Mouse (Mus musculus) heart, adult 2 months (tissue): ENCODE data around the gene Ubl7. TPM values are rescaled to one million over a fixed set of nuclear protein-coding genes. Genes with fewer than 3 reads are reported as not detected.

Experiments used
- DNase-seq, 2 experiments: peaks; one replicate each; pipeline ENCODE4 v3.0.0; 2021
- H3K27ac ChIP-seq: fragments of 200-600 bp; 2 replicates; pipeline ENCODE4 v1.8.1; 2022
- H3K27me3 ChIP-seq: fragments of 200-500 bp; 2 replicates; pipeline ENCODE4 v1.6.1; 2012; ENCODE audit warnings: mild to moderate bottlenecking, low read length, inconsistent platforms, mixed read lengths; ENCODE audit not compliant: control insufficient read depth, insufficient read depth
- H3K36me3 ChIP-seq: fragments of 200-500 bp; 2 replicates; pipeline ENCODE4 v1.6.1; 2012; ENCODE audit warnings: low read length, inconsistent platforms; ENCODE audit not compliant: control insufficient read depth, insufficient read depth
- H3K4me1 ChIP-seq: fragments of 200-500 bp; 2 replicates; pipeline ENCODE4 v1.6.1; 2011; ENCODE audit warnings: low read length; ENCODE audit not compliant: control insufficient read depth, insufficient read depth
- H3K4me3 ChIP-seq: fragments of 200-600 bp; 2 replicates; pipeline ENCODE4 v1.8.1; 2022
- H3K79me2 ChIP-seq: fragments of 200-500 bp; replicated peaks from 2 replicates; pipeline ENCODE4 v1.6.1; 2012; ENCODE audit warnings: mild to moderate bottlenecking, inconsistent platforms, low read length, moderate library complexity, mixed read lengths; ENCODE audit not compliant: control insufficient read depth, insufficient read depth
- H3K9ac ChIP-seq: fragments of 200-500 bp; 2 replicates; pipeline ENCODE4 v1.6.1; 2012; ENCODE audit warnings: low read depth, mild to moderate bottlenecking, control low read depth, inconsistent platforms, low read length, mixed read lengths
- CTCF ChIP-seq: fragments of 200-600 bp; IDR thresholded peaks from 2 replicates; pipeline ENCODE4 v1.8.1; 2022; ENCODE audit warnings: antibody characterized with exemption, mild to moderate bottlenecking, moderate library complexity
- EP300 ChIP-seq: fragments of 200-500 bp; IDR thresholded peaks from 2 replicates; pipeline ENCODE4 v1.6.1; 2011; ENCODE audit warnings: low read depth, low read length, control low read depth; ENCODE audit not compliant: insufficient read depth
- POLR2A ChIP-seq: fragments of 200-500 bp; IDR thresholded peaks from 2 replicates; pipeline ENCODE4 v1.6.1; 2011; ENCODE audit warnings: mild to moderate bottlenecking, low read depth, low read length, control low read depth; ENCODE audit not compliant: insufficient read depth
- WGBS: fragments of 180-500 bp; shearing (Covaris S2); methylation state at CpG from one replicate; pipeline ENCODE4 v1.1.7; 2018; 5-methylcytosine and 5-hydroxymethylcytosine counted together
- intact Hi-C: fragments of 180-260 bp; cut with DNase I; formaldehyde crosslinking; loops from one replicate; pipeline ENCODE4 v1.15.1; 2025
- long read RNA-seq: library from polyadenylated mRNA; stranded (forward); transcript quantifications from one replicate; pipeline ENCODE4 v2.0.0, GENCODE M21; 2021
- polyA plus RNA-seq: library from polyadenylated mRNA; depleted of rRNA; stranded (reverse); fragments of >200 nt; gene quantifications from 2 replicates; pipeline ENCODE4 v1.2.3, GENCODE M21; 2012; rRNA removed
- total RNA-seq, 2 experiments: library from RNA; stranded (reverse); gene quantifications; 2 replicates each; pipeline ENCODE4 v1.2.3; 2021

Gene Ubl7
- total RNA-seq (10 to 100 TPM; 75.2 to 83.2 TPM), polyA plus RNA-seq (139 and 142 TPM in 2 replicates)
- long read RNA-seq, transcript Ubl7-201 (11 exons, 1,364 nt): major isoform, 41 of 100 reads
- long read RNA-seq, transcript Ubl7-209 (11 exons, 1,319 nt): minor isoform, 19 of 100 reads
- long read RNA-seq, partial matches to known transcripts: 15 of 100 reads
- long read RNA-seq, other reads (novel, unspliced or antisense): 23 of 100 reads

DNA sequence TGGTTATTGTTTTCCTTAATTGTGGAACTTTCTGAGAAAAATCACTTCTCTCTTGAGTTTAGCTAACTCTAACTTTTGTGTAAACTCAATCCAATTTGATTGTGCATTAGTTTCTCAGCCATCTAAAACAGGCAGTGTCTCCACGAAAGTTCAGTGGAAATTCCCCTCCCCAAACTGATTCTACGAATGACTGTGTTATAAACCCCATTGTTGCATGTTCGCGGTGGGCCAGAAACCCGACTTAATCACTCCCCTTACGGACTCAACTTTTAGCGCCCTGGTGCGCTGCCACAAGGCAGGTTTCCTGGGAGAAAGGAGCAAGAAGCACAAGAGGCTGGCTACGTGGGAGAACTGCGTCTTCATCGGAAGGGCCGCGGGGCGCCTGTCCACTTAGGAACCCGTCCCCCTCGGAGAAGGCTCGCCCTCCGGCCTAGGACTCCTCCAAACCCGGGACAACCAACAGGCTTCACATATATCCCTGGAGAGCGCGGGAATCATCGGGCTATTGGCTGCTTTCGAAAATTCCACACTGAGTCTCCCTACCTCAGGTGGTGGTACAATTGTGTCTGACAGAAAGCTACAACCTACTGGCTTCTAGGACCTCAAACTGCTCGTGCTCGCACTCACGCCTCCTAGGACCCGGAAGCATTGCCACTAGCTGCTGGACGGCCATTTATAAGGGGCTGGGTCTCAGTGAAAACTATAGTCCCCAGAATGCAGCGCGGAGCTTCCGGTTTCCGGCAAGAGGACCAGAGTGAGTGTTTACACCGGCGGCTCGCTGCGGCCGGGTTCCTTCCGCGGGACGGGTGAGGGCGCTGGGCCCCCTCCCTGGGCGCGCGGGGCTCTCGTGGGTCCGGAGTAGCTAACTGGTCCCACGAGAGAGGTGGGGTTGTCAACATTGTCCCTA is at the start of gene Ubl7:
Gene Ubl7, plus strand, starts transcription at position 726 of the 907 bp plus-strand sequence.
- peak; percentile 91 to 94 for DNase-seq
- intact Hi-C loops: loop anchor here (2.0 kb wide), 3 partner anchors 24 to 146 kb away; partner anchors contain the start of genes Arid3b and Clk3
- Histone ChIP-seq H3K36me3 (peaks cover 4% of the 10 kb centered on the region), H3K4me1 (peaks cover 5% of the 10 kb centered on the region; the same call in 1 of the 2 replicates), H3K4me3 (peak within 1 kb of the TSS; percentile 78), H3K79me2 (no peaks in the 10 kb centered on the region), H3K27me3 (no peaks in the 10 kb centered on the region), H3K27ac (peak within 1 kb of the TSS; percentile 83), H3K9ac (peak within 1 kb of the TSS; percentile 92)
- 2% methylated on average over 47 of the region's 47 CpGs for WGBS
- TF ChIP-seq EP300: 0 out of 2 replicates have a peak, but pooled peaks have one; percentile 72
- TF ChIP-seq CTCF: peak; percentile 26; the same call in 1 of the 2 replicates
- TF ChIP-seq POLR2A: peak; percentile 93

DNA sequence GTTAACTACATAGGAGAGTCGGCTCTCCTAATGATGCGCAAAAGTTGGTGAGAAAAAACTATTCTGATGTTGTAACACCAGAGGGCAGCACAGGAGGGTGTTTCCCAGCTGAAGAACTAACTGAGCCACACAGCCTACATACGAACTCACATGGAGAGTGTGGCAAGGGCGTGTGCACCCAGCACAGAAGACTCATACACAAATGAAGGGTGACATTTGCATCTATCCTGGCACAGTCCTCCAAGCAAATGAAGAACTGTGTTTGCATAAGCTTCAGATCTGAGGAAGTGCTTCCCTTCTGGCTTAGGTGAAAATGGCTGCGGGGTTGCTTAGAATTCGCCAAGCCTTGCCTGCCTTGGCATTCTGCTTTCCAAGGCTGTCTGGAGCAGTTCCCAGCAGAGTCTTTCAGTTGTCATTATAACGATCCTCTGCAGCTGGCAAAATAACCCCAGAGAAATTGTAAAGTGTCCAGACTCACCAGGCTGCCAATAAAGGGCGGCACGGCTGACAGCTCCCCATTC is 48.8 kb upstream of the Ubl7 start:
- Histone ChIP-seq H3K9ac (no peak overlapping the region), H3K79me2 (no peaks in the 10 kb centered on the region), H3K4me3 (no peak overlapping the region), H3K27me3 (no peaks in the 10 kb centered on the region), H3K36me3 (no peaks in the 10 kb centered on the region), H3K4me1 (peaks cover 1% of the 10 kb centered on the region; the same call in 1 of the 2 replicates), H3K27ac (no peak overlapping the region)
- WGBS: 30% methylated on average over 9 of the region's 9 CpGs
- TF ChIP-seq POLR2A (no peak), CTCF (peak; percentile 77), EP300 (0 out of 2 replicates have a peak, but pooled peaks have one; percentile 37)
- peak; percentile 31 to 40 for DNase-seq
- intact Hi-C loops: loop anchor here (1.0 to 10.0 kb wide), 3 partner anchors 75 to 1173 kb away; partner anchors contain the start of gene Neo1

DNA sequence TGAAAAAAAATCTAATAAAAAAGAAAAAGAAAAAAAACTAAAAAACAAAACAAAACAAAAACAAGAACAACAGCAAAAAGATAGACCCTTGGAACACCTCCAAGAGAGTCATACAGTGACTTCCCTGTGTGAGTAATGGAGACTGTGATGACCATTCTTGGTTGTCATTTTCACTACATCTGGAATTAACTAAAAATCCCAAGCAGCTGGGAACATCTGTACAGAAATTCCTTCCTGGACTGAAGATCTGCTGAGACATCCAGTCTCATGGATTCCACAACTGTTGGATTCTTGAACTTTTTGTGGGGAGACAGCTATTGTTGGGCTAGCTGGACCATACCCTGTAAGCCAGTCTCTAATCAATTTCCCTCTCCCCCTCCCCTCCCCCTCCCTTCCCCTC is 46.4 kb upstream of the Ubl7 start:
- intact Hi-C loops: loop anchor here (5.0 to 10.0 kb wide), 2 partner anchors 73 to 1170 kb away; partner anchors contain the start of gene Neo1
- Histone ChIP-seq H3K27ac (no peak overlapping the region), H3K27me3 (no peaks in the 10 kb centered on the region), H3K79me2 (no peaks in the 10 kb centered on the region), H3K4me3 (no peak overlapping the region), H3K9ac (no peak overlapping the region), H3K36me3 (no peaks in the 10 kb centered on the region), H3K4me1 (peaks cover 1% of the 10 kb centered on the region; the same call in 1 of the 2 replicates)
- DNase-seq: no peak
- TF ChIP-seq CTCF (no peak), EP300 (no peak), POLR2A (no peak)

DNA sequence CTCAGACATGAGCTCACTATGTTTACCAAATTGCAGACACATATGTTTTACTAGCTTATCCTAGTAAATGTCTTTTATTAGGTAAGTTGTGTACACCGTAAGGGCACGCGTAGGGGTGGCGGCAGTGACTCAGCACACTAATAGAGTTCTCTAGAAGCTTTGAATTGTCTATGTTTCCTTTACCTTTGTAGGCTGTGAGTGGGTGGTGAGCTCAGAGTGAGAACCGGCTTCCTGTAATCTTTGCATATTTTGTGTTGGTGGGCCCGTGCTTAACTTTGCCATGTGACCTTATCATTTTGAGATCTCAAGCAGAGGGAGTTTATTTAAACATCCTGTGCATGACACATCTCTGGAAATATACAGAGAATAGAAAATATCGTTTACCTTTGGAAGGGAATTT is 44.2 kb upstream of the Ubl7 start:
- 40% methylated on average over 7 of the region's 7 CpGs for WGBS
- intact Hi-C loops: loop anchor here (10.0 kb wide), 1 partner anchor 1168 kb away; the partner anchor contains the start of gene Neo1
- no peak overlapping the region for H3K27ac ChIP-seq
- H3K36me3 ChIP-seq: no peaks in the 10 kb centered on the region
- no peaks in the 10 kb centered on the region for H3K27me3 ChIP-seq
- DNase-seq: no peak
- peaks cover 1% of the 10 kb centered on the region; the same call in 1 of the 2 replicates for H3K4me1 ChIP-seq
- H3K4me3 ChIP-seq: no peak overlapping the region
- no peak overlapping the region for H3K9ac ChIP-seq
- no peak for TF ChIP-seq POLR2A
- TF ChIP-seq CTCF: no peak
- no peak for TF ChIP-seq EP300
- H3K79me2 ChIP-seq: no peaks in the 10 kb centered on the region

DNA sequence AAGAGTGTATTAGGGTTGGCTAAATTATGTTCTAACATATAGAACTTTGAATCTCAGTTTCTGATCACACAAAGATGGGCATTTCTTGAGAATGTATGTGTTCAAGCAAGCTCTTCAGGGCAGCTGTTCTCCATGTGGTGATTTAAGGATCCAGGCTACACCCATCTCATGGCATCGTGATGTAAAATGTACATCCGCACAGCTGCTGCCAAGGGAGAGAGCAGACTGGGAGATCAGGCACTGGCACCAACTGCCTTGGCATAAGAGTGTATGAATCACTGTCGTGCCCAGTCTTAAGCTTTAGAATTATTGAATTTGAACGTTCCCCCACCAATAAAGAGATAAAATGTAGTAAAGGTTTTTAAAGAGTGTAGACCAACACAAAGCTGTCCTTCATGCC is 43.5 kb upstream of the Ubl7 start:
- no peaks in the 10 kb centered on the region for H3K4me1 ChIP-seq
- no peak for DNase-seq
- TF ChIP-seq CTCF (no peak), POLR2A (no peak), EP300 (no peak)
- no peaks in the 10 kb centered on the region for H3K79me2 ChIP-seq
- intact Hi-C loops: loop anchor here (10.0 kb wide), 1 partner anchor 1168 kb away; the partner anchor contains the start of gene Neo1
- H3K27me3 ChIP-seq: no peaks in the 10 kb centered on the region
- WGBS: 87% methylated on average over 4 of the region's 4 CpGs
- no peak overlapping the region for H3K4me3 ChIP-seq
- H3K9ac ChIP-seq: no peak overlapping the region
- no peak overlapping the region for H3K27ac ChIP-seq
- H3K36me3 ChIP-seq: no peaks in the 10 kb centered on the region
